Mouse (Mus musculus): ENCODE measurements at regions not wholly inside any gene's neighbourhood (a gene's known extent, or its start where the extent isn't known, plus 50 kb on each side); places are given as distances from the start of the nearest gene placed in this dataset.

- DNase-seq (ENCODE audit: low spot score): no peak
Measured at GRCm38 (mm10) chr6:100096393-100097125, 190.7 kb downstream of the Rybp start.

DNA sequence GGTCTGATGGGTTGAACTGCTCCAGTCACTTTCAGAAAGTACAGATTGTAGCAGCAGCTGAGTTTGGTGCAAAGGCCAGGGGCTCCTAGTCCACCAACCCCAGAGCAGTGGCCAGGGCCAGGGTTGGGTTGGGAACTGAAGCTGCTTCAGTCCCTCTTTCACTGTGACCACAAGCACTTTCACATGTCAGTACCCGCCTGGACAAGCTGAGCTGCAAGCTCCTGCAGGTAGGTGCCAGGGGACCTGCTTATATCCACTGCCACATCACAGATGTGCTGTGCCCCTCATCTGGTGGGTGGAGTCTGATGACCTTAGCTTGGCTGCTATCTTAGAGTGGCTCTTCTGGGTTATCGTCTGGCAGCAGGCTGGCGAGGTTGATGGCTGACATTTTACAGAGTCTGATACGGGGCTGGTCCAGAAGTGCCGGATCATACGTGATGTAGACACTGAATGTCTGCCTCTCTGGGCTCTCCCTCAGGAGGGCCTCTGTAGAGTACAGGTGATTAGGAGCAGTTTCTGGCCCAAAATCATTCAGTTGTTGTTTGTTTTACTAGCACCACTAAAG, 192.6 kb downstream of the Rybp start:
- DNase-seq (ENCODE audit: low spot score): no peak

- no peak for DNase-seq (ENCODE audit: low spot score)
Measured at GRCm38 (mm10) chr6:100092870-100093269, 194.4 kb downstream of the Rybp start.

DNA sequence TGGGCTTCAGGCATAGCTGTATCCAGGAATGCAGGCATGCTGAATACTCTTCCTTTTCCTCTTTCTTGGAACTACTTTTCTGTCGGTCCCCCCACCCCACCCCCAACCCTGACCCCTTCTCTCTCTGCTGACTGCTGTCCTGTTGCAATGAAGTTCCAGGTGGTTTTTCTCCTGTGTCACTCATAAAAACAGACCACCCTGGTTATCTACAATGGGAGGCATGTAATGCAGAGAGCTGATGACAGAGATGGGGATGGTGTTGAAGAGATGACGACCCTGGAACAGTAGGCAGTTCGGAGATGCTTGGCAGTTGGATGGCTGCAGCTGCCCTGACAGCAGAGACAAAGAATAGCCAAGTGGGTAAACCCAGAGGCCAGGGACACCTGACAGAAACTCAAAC, 195.5 kb downstream of the Rybp start:
- no peak for DNase-seq (ENCODE audit: low spot score)

DNA sequence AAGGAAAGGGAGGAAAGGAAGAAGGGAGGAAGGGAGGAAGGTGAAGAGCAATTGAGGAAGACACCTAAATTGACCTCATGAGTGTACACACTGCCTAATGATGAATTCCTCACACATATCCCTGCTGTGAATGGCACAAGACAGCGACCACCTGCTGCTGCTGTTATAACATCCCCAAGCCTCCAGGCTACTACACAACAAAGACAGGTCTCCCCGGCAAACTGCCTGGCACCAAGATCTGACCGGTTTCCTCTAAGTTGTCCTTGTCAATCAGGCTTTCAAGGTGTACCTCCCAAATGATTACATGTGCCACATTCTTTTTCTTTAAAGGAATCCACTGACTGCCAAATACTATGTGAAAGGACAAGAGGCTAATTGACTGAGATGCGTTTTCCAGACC, 198.7 kb downstream of the Rybp start:
- no peak for DNase-seq (ENCODE audit: low spot score)

- DNase-seq (ENCODE audit: low spot score): no peak
Measured at GRCm38 (mm10) chr6:100086807-100087206, 200.5 kb downstream of the Rybp start.

- DNase-seq (ENCODE audit: low spot score): no peak
Measured at GRCm38 (mm10) chr6:100085981-100086380, 201.3 kb downstream of the Rybp start.

DNA sequence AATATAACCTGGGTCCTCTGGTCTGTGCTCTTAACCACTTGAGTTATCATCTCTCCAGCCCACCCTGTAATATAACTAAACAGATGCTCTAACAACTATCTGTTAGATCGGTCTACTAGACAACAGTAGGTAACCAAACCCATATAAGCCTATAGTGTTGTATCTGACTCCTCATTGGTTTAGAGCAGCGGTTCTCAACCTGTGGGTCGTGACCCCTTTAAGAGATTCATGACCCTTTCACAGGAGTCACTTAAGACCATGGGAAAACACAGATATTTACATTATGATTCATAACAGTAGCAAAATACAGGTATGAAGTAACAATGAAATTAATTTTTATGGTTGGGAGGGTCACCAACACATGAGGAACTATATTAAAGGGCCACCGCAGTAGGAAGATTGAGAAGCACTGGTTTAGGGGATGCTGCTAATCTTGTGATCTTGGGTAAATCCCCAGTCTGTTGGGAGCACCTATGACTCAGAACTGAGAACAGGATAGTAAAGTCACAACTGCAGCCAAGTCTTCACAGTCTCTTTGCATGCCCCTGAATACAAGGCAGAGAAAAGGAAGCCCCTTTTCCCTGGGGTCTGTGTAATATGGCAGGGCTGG, 203.3 kb downstream of the Rybp start:
- DNase-seq (ENCODE audit: low spot score): no peak

GRCm38 (mm10) chr6:100083127-100083526, 204.2 kb downstream of the Rybp start:
- no peak for DNase-seq (ENCODE audit: low spot score)

DNA sequence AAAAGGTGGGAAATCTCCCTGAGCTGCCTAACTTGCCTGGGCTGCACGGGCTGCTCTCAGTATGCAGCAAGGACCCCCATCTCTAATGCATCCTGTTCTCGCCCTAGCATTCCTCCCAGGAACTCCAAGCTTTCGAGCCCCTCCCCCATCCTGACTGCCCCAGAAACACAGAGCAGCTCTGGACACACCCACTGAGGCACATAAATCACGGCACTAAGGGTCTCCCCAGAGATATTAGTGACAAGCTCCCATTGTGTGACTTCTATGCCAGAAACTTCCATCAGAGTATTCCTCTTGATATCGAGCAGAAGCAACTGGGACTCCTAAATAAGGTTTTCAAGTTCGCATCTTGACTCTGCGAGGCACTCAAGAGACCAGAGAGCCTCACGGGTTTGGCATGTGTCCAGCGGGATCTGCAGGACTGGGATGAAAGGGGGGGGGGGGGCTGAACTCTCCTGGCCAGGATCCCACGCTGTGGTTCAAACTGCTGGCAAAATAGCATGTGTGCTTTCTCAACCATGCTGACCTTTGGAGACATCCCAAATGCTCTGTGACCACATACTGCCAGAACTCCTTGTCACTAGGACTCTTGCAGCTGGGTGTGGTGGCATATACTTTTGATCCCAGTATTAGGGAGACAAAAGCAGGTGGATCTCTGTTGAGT, 212.5 kb downstream of the Rybp start:
- no peak for DNase-seq (ENCODE audit: low spot score)

GRCm38 (mm10) chr6:100072261-100072968, 214.9 kb downstream of the Rybp start:
- no peak for DNase-seq (ENCODE audit: low spot score)

DNA sequence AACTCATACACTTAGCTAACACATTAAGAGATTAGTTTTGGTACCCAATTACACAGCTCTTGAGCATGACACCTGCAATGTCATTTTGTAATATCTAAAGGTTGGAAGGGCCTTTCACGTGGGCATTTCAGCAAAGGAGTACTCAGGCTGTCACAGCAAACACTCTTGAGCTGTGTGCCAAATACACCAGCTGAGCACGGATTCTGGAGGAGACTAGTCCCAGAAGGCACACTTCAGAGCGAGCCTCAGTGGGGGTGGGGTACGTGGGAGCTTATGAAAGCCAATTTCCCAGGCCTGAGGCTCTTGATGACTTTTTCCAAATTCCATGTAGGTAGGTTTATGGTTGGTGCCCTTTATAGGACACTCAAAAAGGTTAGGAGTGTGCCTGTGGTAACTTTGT, 218.1 kb downstream of the Rybp start:
- no peak for DNase-seq (ENCODE audit: low spot score)

DNA sequence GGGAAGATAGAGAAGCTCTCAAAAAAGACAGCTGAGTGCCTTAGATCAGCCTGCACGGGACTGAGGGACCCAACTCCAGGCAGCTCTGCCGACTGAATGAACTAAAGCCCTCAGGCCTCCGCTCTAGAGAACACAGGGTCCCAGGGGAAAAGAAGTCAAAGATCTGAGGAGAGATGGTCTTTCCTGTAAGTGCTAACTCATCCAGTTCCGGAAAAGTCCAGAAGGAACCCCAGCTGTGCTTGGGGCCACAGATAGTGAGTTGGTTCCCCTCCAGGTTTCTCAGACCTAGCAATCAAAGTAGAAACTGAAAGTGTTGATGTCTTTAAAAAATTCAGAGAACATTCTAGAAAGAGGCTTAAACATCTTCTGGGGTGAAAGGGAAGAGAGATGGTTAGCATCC, 220.0 kb downstream of the Rybp start:
- no peak for DNase-seq (ENCODE audit: low spot score)

DNA sequence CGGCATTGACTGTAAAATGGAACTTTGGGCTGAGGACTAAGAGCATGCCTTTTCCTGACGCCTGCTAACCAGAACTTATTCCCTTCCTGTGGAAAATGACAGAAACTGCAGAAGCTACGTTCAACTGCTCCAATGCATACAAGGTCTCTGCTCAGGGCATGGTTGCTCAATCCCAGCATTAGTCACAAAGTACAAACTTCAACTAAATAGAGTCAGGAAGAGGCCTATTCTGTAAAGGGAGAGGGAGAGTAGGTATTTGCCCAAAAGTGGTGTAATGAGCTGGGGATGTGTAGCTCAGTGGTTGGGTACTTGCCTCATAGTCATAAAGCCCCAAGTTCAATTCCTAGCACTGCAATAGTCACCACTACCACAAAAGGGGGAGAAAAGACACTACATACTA, 221.7 kb downstream of the Rybp start:
- DNase-seq (ENCODE audit: low spot score): no peak

GRCm38 (mm10) chr6:100062961-100063360, 224.3 kb downstream of the Rybp start:
- no peak for DNase-seq (ENCODE audit: low spot score)

DNA sequence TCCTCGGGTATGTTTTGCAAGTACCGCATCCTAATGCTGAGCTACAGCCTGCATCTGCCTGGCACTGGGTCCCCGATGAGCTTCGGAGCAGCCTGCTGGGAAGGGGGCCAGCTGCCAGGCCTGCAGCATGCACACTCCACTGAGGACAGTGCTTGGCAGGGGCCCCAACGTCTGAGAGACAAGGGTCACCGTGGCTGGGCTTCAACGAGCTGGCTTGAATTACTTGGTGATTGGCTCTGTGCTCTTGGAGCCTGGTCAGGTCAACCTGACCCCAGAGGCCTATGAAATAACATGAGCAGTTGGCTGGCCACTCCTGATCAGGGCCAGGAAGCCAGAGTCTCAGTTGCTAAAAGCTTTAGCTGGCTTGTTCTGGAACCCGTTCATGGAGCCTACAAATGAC, 227.5 kb downstream of the Rybp start:
- peak; percentile 53 for DNase-seq (ENCODE audit: low spot score)

- no peak for DNase-seq (ENCODE audit: low spot score)
Measured at GRCm38 (mm10) chr6:100055980-100056379, 231.3 kb downstream of the Rybp start.

- no peak for DNase-seq (ENCODE audit: low spot score)
Measured at GRCm38 (mm10) chr6:100052955-100053795, 234.1 kb downstream of the Rybp start.

DNA sequence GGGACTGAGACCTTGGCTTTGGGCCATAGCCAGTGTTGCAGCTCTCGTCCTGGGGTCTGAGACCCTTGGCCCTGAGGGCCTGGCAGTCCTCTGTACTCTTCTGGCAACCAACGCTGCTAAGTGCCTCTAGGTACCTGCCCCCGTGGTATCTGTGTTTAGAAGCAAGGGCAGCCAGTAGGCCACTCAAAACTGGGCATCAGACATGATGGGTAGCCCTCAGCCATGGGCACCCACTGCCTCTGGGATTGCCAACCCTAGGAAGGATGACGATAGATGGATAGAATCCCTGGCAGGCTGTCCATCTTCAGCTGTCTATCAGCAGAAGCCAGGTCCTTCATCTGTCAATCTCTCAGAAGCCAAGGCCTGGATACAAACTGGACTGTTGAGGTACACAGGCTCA, 234.9 kb downstream of the Rybp start:
- no peak for DNase-seq (ENCODE audit: low spot score)

GRCm38 (mm10) chr6:100049036-100049435, 238.2 kb downstream of the Rybp start:
- DNase-seq (ENCODE audit: low spot score): no peak

GRCm38 (mm10) chr6:100046186-100046990, 240.9 kb downstream of the Rybp start:
- no peak for DNase-seq (ENCODE audit: low spot score)
